Mouse (Mus musculus): ENCODE measurements around the gene Tectb.

DNA sequence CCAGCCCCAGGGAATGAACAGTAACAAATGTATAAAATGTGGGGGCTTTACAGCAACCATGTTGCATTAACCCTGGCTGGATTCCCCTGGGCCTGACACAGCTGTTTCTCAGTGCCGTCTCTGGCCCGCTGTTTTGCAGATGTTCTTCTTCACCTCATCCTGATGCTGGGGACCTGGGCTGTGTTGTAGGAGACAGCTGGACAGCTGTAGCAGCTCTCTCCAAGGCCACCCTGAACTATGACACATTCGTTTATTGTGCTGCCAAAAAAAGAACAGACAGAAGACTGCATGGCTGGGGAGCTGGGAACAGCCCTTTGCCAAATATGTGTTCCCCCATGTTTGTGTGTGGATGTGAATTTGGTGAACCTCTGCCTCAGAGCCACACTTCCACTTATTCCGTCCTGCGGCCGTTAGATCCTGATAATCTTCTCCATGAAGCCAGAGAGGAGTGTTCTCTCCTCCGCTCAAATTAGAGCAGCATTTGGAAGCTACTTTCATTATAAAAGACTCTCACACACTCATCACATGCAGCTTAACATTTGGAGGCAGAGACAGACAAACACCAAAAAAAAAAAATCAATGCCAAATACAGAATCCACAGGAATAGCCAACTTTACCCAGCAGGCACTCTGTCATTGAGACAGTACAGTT, 14.1 kb downstream of the Tectb start:
- TF ChIP-seq GATA1 (IDR thresholded peaks at IDR 0.05; ENCODE audit: borderline replicate concordance, low read length), result no peak
- no peak for TF ChIP-seq FLI1 (IDR thresholded peaks at IDR 0.05; ENCODE audit: low read length)

Measured in megakaryocyte, embryonic 14.5 days (primary cell).